Mouse (Mus musculus): ENCODE measurements around the gene Tmem211. TPM values are rescaled to one million over a fixed set of nuclear protein-coding genes. Genes with fewer than 3 reads are reported as not detected.
A peak's percentile ranks its signal among the peaks of the same experiment; 100 is the strongest.

Gene Tmem211
- polyA plus RNA-seq, 1 experiment from 2014 or later, result 0.14 TPM

GRCm38 (mm10) chr5:113215610-113216011, 11.1 kb upstream of the Tmem211 start:
- Histone ChIP-seq H3K4me3 (no peak overlapping the region), H3K4me1 (replicated peaks) (peaks cover 7% of the 10 kb centered on the region; the same call in 1 of the 2 replicates), H3K27me3 (peaks cover 8% of the 10 kb centered on the region; the same call in 1 of the 2 replicates)

GRCm38 (mm10) chr5:113216328-113216960, 10.3 kb upstream of the Tmem211 start:
- WGBS, result 74% methylated on average over 14 of the region's 14 CpGs

More at GRCm38 (mm10) chr5:113215610-113216011, 11.1 kb upstream of the Tmem211 start:
- Histone ChIP-seq H3K27ac (replicated peaks) (no peak overlapping the region), H3K9me3 (no peaks in the 10 kb centered on the region), H3K36me3 (no peaks in the 10 kb centered on the region), H3K9ac (no peak overlapping the region), H3K4me2 (no peak overlapping the region)
- 90% methylated on average over 9 of the region's 9 CpGs for WGBS
- ATAC-seq (ENCODE audit: low read depth), result no peak

GRCm38 (mm10) chr5:113217076-113217475, 9.6 kb upstream of the Tmem211 start:
- H3K9ac ChIP-seq, result no peak overlapping the region
- H3K27ac ChIP-seq (replicated peaks), result no peak overlapping the region
- no peak overlapping the region for H3K4me2 ChIP-seq
- 62% methylated on average over 12 of the region's 12 CpGs for WGBS
- no peak for ATAC-seq (ENCODE audit: low read depth)
- H3K4me3 ChIP-seq, result no peak overlapping the region
- H3K27me3 ChIP-seq, result peaks cover 8% of the 10 kb centered on the region; the same call in 1 of the 2 replicates
- H3K9me3 ChIP-seq, result no peaks in the 10 kb centered on the region
- H3K36me3 ChIP-seq, result no peaks in the 10 kb centered on the region
- peaks cover 8% of the 10 kb centered on the region; the same call in 1 of the 2 replicates for H3K4me1 ChIP-seq (replicated peaks)

More at GRCm38 (mm10) chr5:113216328-113216960, 10.3 kb upstream of the Tmem211 start:
- Histone ChIP-seq H3K4me1 (replicated peaks) (peaks cover 8% of the 10 kb centered on the region; the same call in 1 of the 2 replicates), H3K27ac (replicated peaks) (no peak overlapping the region), H3K4me3 (no peak overlapping the region), H3K27me3 (peaks cover 8% of the 10 kb centered on the region; the same call in 1 of the 2 replicates), H3K4me2 (no peak overlapping the region), H3K36me3 (no peaks in the 10 kb centered on the region), H3K9me3 (no peaks in the 10 kb centered on the region), H3K9ac (no peak overlapping the region)
- ATAC-seq (ENCODE audit: low read depth), result no peak

- Histone ChIP-seq H3K36me3 (no peaks in the 10 kb centered on the region), H3K4me1 (replicated peaks) (peaks cover 8% of the 10 kb centered on the region; the same call in 1 of the 2 replicates), H3K9me3 (no peaks in the 10 kb centered on the region), H3K4me3 (no peak overlapping the region), H3K27me3 (peaks cover 8% of the 10 kb centered on the region; the same call in 1 of the 2 replicates), H3K9ac (no peak overlapping the region), H3K4me2 (no peak overlapping the region), H3K27ac (replicated peaks) (no peak overlapping the region)
- ATAC-seq (ENCODE audit: low read depth), result no peak
- WGBS, result 84% methylated on average over 17 of the region's 17 CpGs
Observed at GRCm38 (mm10) chr5:113218617-113219235, 8.0 kb upstream of the Tmem211 start.

- Histone ChIP-seq H3K4me1 (replicated peaks) (peaks cover 8% of the 10 kb centered on the region; the same call in 1 of the 2 replicates), H3K36me3 (no peaks in the 10 kb centered on the region), H3K9me3 (no peaks in the 10 kb centered on the region), H3K27ac (replicated peaks) (no peak overlapping the region), H3K27me3 (peaks cover 8% of the 10 kb centered on the region; the same call in 1 of the 2 replicates), H3K9ac (no peak overlapping the region), H3K4me3 (no peak overlapping the region), H3K4me2 (no peak overlapping the region)
- WGBS, result 82% methylated on average over 6 of the region's 6 CpGs
- ATAC-seq (ENCODE audit: low read depth), result no peak
Observed at GRCm38 (mm10) chr5:113219450-113219849, 7.3 kb upstream of the Tmem211 start.

- H3K9me3 ChIP-seq, result no peaks in the 10 kb centered on the region
- H3K27me3 ChIP-seq, result peaks cover 8% of the 10 kb centered on the region; the same call in 1 of the 2 replicates
- H3K36me3 ChIP-seq, result no peaks in the 10 kb centered on the region
- 55% methylated on average over 7 of the region's 7 CpGs for WGBS
- H3K4me2 ChIP-seq, result peak overlapping the region; percentile 92
- ATAC-seq (ENCODE audit: low read depth), result no peak
- H3K27ac ChIP-seq (replicated peaks), result no peak overlapping the region
- H3K4me3 ChIP-seq, result peak overlapping the region; percentile 61; the same call in 1 of the 2 replicates
- peaks cover 8% of the 10 kb centered on the region; the same call in 1 of the 2 replicates for H3K4me1 ChIP-seq (replicated peaks)
- peak overlapping the region; percentile 70 for H3K9ac ChIP-seq
Observed at GRCm38 (mm10) chr5:113219876-113220275, 6.8 kb upstream of the Tmem211 start.

- peaks cover 8% of the 10 kb centered on the region; the same call in 1 of the 2 replicates for H3K27me3 ChIP-seq
- H3K27ac ChIP-seq (replicated peaks), result no peak overlapping the region
- H3K9ac ChIP-seq, result peak overlapping the region; percentile 70
- ATAC-seq (ENCODE audit: low read depth), result peak; percentile 15; the same call in 1 of the 2 replicates
- H3K36me3 ChIP-seq, result no peaks in the 10 kb centered on the region
- H3K9me3 ChIP-seq, result no peaks in the 10 kb centered on the region
- peaks cover 14% of the 10 kb centered on the region for H3K4me1 ChIP-seq (replicated peaks)
- peak overlapping the region; percentile 61 for H3K4me3 ChIP-seq
- 2% methylated on average over 56 of the region's 64 CpGs for WGBS
- peak overlapping the region; percentile 92 for H3K4me2 ChIP-seq
Observed at GRCm38 (mm10) chr5:113220383-113221146, 6.1 kb upstream of the Tmem211 start.

GRCm38 (mm10) chr5:113221147-113221865, 5.4 kb upstream of the Tmem211 start, which contains the start of gene 2900026A02Rik:
Gene 2900026A02Rik (minus strand): TSS chr5:113221236.
- Histone ChIP-seq H3K27ac (replicated peaks) (no peak within 1 kb of the TSS), H3K4me1 (replicated peaks) (peaks cover 21% of the 10 kb centered on the region), H3K36me3 (no peaks in the 10 kb centered on the region), H3K9me3 (no peaks in the 10 kb centered on the region), H3K4me2 (peak within 1 kb of the TSS; percentile 92), H3K9ac (peak within 1 kb of the TSS; percentile 70), H3K27me3 (peaks cover 8% of the 10 kb centered on the region; the same call in 1 of the 2 replicates), H3K4me3 (peak within 1 kb of the TSS; percentile 61)
- WGBS, result 11% methylated on average over 54 of the region's 62 CpGs
- peak; percentile 37; the same call in 1 of the 2 replicates for ATAC-seq (ENCODE audit: low read depth)

GRCm38 (mm10) chr5:113223888-113224287, 2.8 kb upstream of the Tmem211 start:
- Histone ChIP-seq H3K27ac (replicated peaks) (no peak overlapping the region), H3K4me2 (no peak overlapping the region), H3K36me3 (no peaks in the 10 kb centered on the region), H3K9ac (no peak overlapping the region), H3K4me3 (no peak overlapping the region), H3K9me3 (no peaks in the 10 kb centered on the region), H3K27me3 (peaks cover 8% of the 10 kb centered on the region; the same call in 1 of the 2 replicates), H3K4me1 (replicated peaks) (peaks cover 28% of the 10 kb centered on the region)
- ATAC-seq (ENCODE audit: low read depth), result no peak
- WGBS, result 59% methylated on average over 4 of the region's 4 CpGs

GRCm38 (mm10) chr5:113225271-113225670, 1.4 kb upstream of the Tmem211 start:
- H3K9ac ChIP-seq, result no peak overlapping the region
- ATAC-seq (ENCODE audit: low read depth), result no peak
- H3K4me1 ChIP-seq (replicated peaks), result peaks cover 27% of the 10 kb centered on the region
- peak overlapping the region; percentile 47 for H3K4me2 ChIP-seq
- H3K27me3 ChIP-seq, result no peaks in the 10 kb centered on the region
- no peak overlapping the region for H3K4me3 ChIP-seq
- no peaks in the 10 kb centered on the region for H3K36me3 ChIP-seq
- H3K27ac ChIP-seq (replicated peaks), result no peak overlapping the region
- no peaks in the 10 kb centered on the region for H3K9me3 ChIP-seq
- 3% methylated on average over 10 of the region's 10 CpGs for WGBS
